Mouse (Mus musculus) cortical plate, adult 2 months (tissue): ENCODE measurements at regions not wholly inside any gene's neighbourhood (a gene's known extent, or its start where the extent isn't known, plus 50 kb on each side); places are given as distances from the start of the nearest gene placed in this dataset.

Source experiments
- CTCF ChIP-seq: fragments of 200-500 bp; IDR thresholded peaks from 2 replicates; pipeline ENCODE4 v1.5.1; 2011; ENCODE audit warnings: mild to moderate bottlenecking, control low read depth, low read length; ENCODE audit not compliant: insufficient read depth; ENCODE audit errors: extremely low read depth
- POLR2A ChIP-seq: fragments of 200-500 bp; IDR thresholded peaks from 2 replicates; pipeline ENCODE4 v1.6.1; 2011; ENCODE audit warnings: mild to moderate bottlenecking, low read length, control low read depth; ENCODE audit not compliant: insufficient read depth; ENCODE audit errors: extremely low read depth

GRCm38 (mm10) chr4:12750817-12751216 lies 579.0 kb upstream of the Fam92a start:
- TF ChIP-seq POLR2A (no peak), CTCF (no peak)
